Mouse (Mus musculus) retina, adult 2 months (tissue): ENCODE measurements around the gene Ppp1r18.

ENCODE experiments used
- DNase-seq: peaks from one replicate; pipeline ENCODE4 v3.0.0-alpha.2; 2012; ENCODE audit warnings: low read depth, low spot score

Ppp1r18 gene

GRCm38 (mm10) chr17:35865481-35866280 is at the start of gene Ppp1r18:
Gene Ppp1r18, plus strand, starts transcription at chr17:35865593.
- no peak for DNase-seq

- DNase-seq = no peak
Observed at GRCm38 (mm10) chr17:35815836-35816235, 49.6 kb upstream of the Ppp1r18 start.

- no peak for DNase-seq
Observed at GRCm38 (mm10) chr17:35816686-35817085, 48.7 kb upstream of the Ppp1r18 start.

- no peak for DNase-seq
Observed at GRCm38 (mm10) chr17:35817226-35817625, 48.2 kb upstream of the Ppp1r18 start.

GRCm38 (mm10) chr17:35820111-35820510 is 45.3 kb upstream of the Ppp1r18 start:
- DNase-seq = no peak

GRCm38 (mm10) chr17:35821439-35822430 is 43.7 kb upstream of the Ppp1r18 start, which contains the start of gene Ier3:
Gene Ier3, plus strand, starts transcription at chr17:35821684.
- DNase-seq = peak; percentile 76

- DNase-seq = no peak
Observed at GRCm38 (mm10) chr17:35822564-35822963, 42.8 kb upstream of the Ppp1r18 start.

- DNase-seq = no peak
Observed at GRCm38 (mm10) chr17:35822964-35823937, 42.1 kb upstream of the Ppp1r18 start, which contains the start of gene Flot1. Gene Flot1, plus strand, starts transcription at chr17:35823230.

GRCm38 (mm10) chr17:35824402-35824801 is 41.0 kb upstream of the Ppp1r18 start:
- DNase-seq = no peak

GRCm38 (mm10) chr17:35825109-35825850 is 40.1 kb upstream of the Ppp1r18 start:
- no peak for DNase-seq

- no peak for DNase-seq
Observed at GRCm38 (mm10) chr17:35829737-35830136, 35.7 kb upstream of the Ppp1r18 start.

GRCm38 (mm10) chr17:35832400-35833238 is 32.8 kb upstream of the Ppp1r18 start:
- DNase-seq = no peak

GRCm38 (mm10) chr17:35833239-35833751 is 32.1 kb upstream of the Ppp1r18 start:
- DNase-seq = no peak

GRCm38 (mm10) chr17:35833894-35834293 is 31.5 kb upstream of the Ppp1r18 start:
- DNase-seq = no peak

GRCm38 (mm10) chr17:35834696-35835422 is 30.5 kb upstream of the Ppp1r18 start:
- no peak for DNase-seq

- no peak for DNase-seq
Observed at GRCm38 (mm10) chr17:35835424-35836140, 29.8 kb upstream of the Ppp1r18 start.

- peak; percentile 77 for DNase-seq
Observed at GRCm38 (mm10) chr17:35836178-35836965, 29.0 kb upstream of the Ppp1r18 start.
